Mouse (Mus musculus) heart, embryonic 15.5 days (tissue): ENCODE measurements around the gene Efemp2. TPM values are rescaled to one million over a fixed set of nuclear protein-coding genes. Genes with fewer than 3 reads are reported as not detected.

Source experiments
- ATAC-seq: fragments of 200-750 bp; cut with Nextera tagmentation; replicated peaks from 2 replicates; pipeline ENCODE4 v1.8.0; 2017; ENCODE audit warnings: low read depth, moderate TSS enrichment; ENCODE audit not compliant: insufficient number of reproducible peaks, insufficient read depth, low FRiP score
- H3K27ac ChIP-seq: fragments of 300-500 bp; sonication (generic); 2 replicates; pipeline ENCODE4 v1.5.1; 2015; ENCODE audit warnings: mild to moderate bottlenecking, inconsistent platforms
- H3K27me3 ChIP-seq: fragments of 300-500 bp; sonication (generic); 2 replicates; pipeline ENCODE4 v1.6.1; 2015; ENCODE audit warnings: inconsistent platforms
- H3K36me3 ChIP-seq: fragments of 300-500 bp; sonication (generic); 2 replicates; pipeline ENCODE4 v1.6.1; 2015; ENCODE audit warnings: mild to moderate bottlenecking, inconsistent platforms
- H3K4me1 ChIP-seq: fragments of 300-500 bp; sonication (generic); replicated peaks from 2 replicates; pipeline ENCODE4 v1.6.1; 2015; ENCODE audit warnings: inconsistent platforms
- H3K4me2 ChIP-seq: fragments of 300-500 bp; sonication (generic); 2 replicates; pipeline ENCODE4 v1.6.1; 2015; ENCODE audit warnings: inconsistent platforms, mild to moderate bottlenecking, moderate library complexity
- H3K4me3 ChIP-seq: fragments of 300-500 bp; sonication (generic); 2 replicates; pipeline ENCODE4 v1.5.1; 2015; ENCODE audit warnings: mild to moderate bottlenecking, inconsistent platforms
- H3K9ac ChIP-seq: fragments of 300-500 bp; sonication (generic); 2 replicates; pipeline ENCODE4 v1.6.1; 2015; ENCODE audit warnings: mild to moderate bottlenecking, inconsistent platforms
- H3K9me3 ChIP-seq: fragments of 300-500 bp; sonication (generic); replicated peaks from 2 replicates; pipeline ENCODE4 v1.6.1; 2016; ENCODE audit warnings: inconsistent platforms
- WGBS: fragments of 180-500 bp; shearing (Covaris S2); methylation state at CpG from one replicate; pipeline ENCODE4 v1.1.7; 2015; ENCODE audit warnings: mixed read lengths; 5-methylcytosine and 5-hydroxymethylcytosine counted together
- polyA plus RNA-seq: library from polyadenylated mRNA; unstranded; fragments of >200 nt; fragmentation: Nextera tagmentation; extraction: Ambion mirVana; gene quantifications from 2 replicates; pipeline ENCODE4 v1.2.1, GENCODE M21; 2015

The Efemp2 gene
- polyA plus RNA-seq, 1 experiment from 2014 or later, result 65.6 TPM

DNA sequence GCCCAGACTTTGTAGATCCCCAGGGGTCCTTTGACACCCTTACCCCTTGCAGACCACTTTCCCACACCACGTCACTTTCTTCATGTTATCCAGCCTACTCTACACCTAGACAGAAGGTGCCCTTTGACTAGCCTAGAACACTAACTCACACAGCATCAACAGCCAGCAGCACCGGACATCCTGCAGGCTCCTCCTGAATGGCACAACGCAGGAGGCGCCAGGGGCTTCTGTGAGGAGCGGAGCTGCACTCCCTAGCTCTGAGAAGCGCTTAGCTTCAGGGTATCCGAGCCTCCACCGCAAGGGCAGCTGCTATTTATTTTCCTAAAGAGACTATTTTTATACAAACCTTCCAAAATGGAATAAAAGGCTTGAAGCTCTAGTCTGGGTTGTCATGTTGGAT lies 18.2 kb upstream of the Efemp2 start:
- ATAC-seq, result no peak
- H3K4me3 ChIP-seq, result peak overlapping the region; percentile 64
- no peaks in the 10 kb centered on the region for H3K9me3 ChIP-seq
- peaks cover 36% of the 10 kb centered on the region for H3K4me1 ChIP-seq
- peak overlapping the region; percentile 88 for H3K27ac ChIP-seq
- WGBS, result 62% methylated on average over 8 of the region's 8 CpGs
- peaks cover 1% of the 10 kb centered on the region; the same call in 1 of the 2 replicates for H3K27me3 ChIP-seq
- peak overlapping the region; percentile 80; the same call in 1 of the 2 replicates for H3K9ac ChIP-seq
- no peaks in the 10 kb centered on the region for H3K36me3 ChIP-seq
- H3K4me2 ChIP-seq, result peak overlapping the region; percentile 94

GRCm38 (mm10) chr19:5456241-5456921 lies 17.4 kb upstream of the Efemp2 start:
- Histone ChIP-seq H3K9me3 (no peaks in the 10 kb centered on the region), H3K4me2 (peak overlapping the region; percentile 94), H3K4me1 (peaks cover 42% of the 10 kb centered on the region), H3K36me3 (no peaks in the 10 kb centered on the region), H3K4me3 (peak overlapping the region; percentile 64), H3K27ac (peak overlapping the region; percentile 88), H3K27me3 (no peaks in the 10 kb centered on the region), H3K9ac (peak overlapping the region; percentile 80)
- WGBS, result 3% methylated on average over 26 of the region's 26 CpGs
- ATAC-seq, result peak; percentile 12; the same call in 1 of the 2 replicates

DNA sequence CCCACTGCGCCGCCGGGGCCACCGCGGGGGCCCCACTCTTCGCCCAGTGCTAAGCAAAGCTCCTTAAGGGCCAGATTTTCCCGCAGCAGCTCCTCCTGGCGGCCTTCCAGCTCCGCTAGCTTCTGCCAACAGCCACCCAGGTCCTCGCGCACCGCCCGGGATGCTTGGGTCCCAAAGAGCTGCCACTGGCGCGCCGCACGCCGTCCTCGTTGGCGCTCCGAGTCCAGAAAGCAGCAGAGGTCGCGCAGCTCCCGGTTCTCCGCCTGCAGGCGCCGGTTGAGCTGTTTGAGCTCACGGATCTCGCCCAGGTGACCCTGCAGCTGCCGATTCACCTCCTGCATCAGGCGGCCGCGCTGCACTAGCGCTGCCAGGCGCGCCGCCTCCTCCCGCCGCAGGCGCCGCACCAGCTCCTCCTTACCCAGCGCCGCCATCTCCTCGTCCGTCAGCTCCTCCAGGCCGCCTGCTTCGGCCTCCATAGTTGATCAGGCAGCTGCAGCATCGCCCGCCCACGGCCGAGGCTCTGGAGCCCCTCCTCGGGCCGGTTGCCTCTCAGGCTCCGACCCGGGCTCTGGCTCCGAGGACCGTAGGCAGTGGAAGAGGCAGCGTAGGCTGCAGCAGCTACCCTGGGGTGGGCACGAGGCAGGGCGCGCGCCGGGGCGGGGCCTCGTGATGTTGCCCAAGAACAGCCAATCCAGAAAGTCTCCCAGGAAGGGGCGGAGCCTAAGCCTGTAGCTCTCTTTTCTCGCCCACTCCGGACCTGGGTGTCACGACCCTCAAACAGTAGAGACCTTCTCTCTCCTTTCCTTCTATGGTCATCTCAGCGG lies 16.6 kb upstream of the Efemp2 start:
- Histone ChIP-seq H3K36me3 (no peaks in the 10 kb centered on the region), H3K4me1 (peaks cover 47% of the 10 kb centered on the region), H3K27ac (peak overlapping the region; percentile 88), H3K4me3 (peak overlapping the region; percentile 64), H3K4me2 (peak overlapping the region; percentile 94), H3K9me3 (no peaks in the 10 kb centered on the region), H3K9ac (peak overlapping the region; percentile 80), H3K27me3 (no peaks in the 10 kb centered on the region)
- under 1% methylated on average over 70 of the region's 70 CpGs for WGBS
- ATAC-seq, result peak; percentile 89

DNA sequence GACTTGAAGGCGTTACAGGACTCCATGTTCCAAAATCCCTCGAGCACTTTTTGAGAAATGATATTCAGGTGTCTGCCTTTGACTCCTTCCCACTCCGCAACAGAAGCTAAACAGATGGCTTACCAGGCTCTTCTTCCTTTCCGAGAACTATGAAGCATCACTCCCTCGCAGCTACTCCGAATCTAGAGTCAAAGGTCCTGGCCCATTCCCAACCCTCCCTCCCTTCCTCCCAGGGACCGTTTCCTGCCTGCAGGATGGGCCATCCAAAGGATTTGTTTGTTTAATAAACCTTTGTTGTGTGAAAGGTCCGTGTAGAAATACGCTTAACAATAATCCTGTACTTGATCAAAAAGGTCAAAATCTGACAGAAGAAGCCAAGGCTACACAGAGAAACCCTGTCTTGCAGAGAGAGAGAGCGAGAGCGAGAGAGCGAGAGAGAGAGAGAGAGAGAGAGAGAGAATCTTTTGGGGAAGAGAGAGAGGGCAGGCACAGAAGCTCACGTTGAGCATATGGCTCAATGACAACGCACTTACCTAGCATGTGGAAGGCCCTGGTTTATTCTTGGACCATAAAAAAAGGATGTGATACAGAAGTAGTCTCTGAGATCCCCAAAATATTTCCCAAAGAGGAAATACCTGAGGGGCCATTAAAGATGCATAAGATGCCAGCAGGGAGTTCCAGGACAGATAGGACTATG lies 15.9 kb upstream of the Efemp2 start, which contains the start of gene Ccdc85b:
Ccdc85b (minus strand) TSS at position 149 of the 697 bp plus-strand sequence.
- peak within 1 kb of the TSS; percentile 64 for H3K4me3 ChIP-seq
- H3K9ac ChIP-seq, result peak within 1 kb of the TSS; percentile 80
- peak within 1 kb of the TSS; percentile 94 for H3K4me2 ChIP-seq
- peak within 1 kb of the TSS; percentile 88 for H3K27ac ChIP-seq
- ATAC-seq, result no peak
- H3K36me3 ChIP-seq, result peaks cover 5% of the 10 kb centered on the region
- 16% methylated on average over 14 of the region's 14 CpGs for WGBS
- peaks cover 47% of the 10 kb centered on the region for H3K4me1 ChIP-seq
- H3K27me3 ChIP-seq, result no peaks in the 10 kb centered on the region
- H3K9me3 ChIP-seq, result no peaks in the 10 kb centered on the region

DNA sequence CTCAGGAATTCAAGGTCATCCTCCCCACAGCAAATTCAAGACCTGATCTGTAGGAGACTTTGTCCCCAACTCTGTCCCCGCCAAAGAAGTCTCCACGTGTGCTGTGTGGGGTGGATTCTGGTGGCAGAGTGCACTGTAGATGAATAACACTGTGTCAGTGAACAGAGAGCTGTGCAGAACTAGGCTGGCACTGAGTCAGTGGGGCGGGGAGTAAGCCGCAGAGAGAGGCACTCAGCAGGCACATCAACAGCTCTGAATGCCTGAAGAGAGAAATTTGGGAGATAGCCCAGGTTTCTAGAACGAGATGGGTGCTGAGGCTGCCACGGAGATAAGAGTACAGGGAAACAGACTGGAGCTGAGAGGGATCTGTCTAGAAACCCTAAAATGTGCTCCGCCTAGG lies 14.7 kb upstream of the Efemp2 start:
- no peak overlapping the region for H3K4me2 ChIP-seq
- H3K9me3 ChIP-seq, result no peaks in the 10 kb centered on the region
- no peak overlapping the region for H3K4me3 ChIP-seq
- H3K27me3 ChIP-seq, result no peaks in the 10 kb centered on the region
- no peak for ATAC-seq
- H3K4me1 ChIP-seq, result peaks cover 53% of the 10 kb centered on the region
- H3K9ac ChIP-seq, result no peak overlapping the region
- no peak overlapping the region for H3K27ac ChIP-seq
- peaks cover 11% of the 10 kb centered on the region for H3K36me3 ChIP-seq
- 58% methylated on average over 7 of the region's 7 CpGs for WGBS

GRCm38 (mm10) chr19:5459896-5460295 lies 13.9 kb upstream of the Efemp2 start:
- peaks cover 13% of the 10 kb centered on the region for H3K36me3 ChIP-seq
- H3K27ac ChIP-seq, result peak overlapping the region; percentile 81
- 22% methylated on average over 3 of the region's 3 CpGs for WGBS
- peak overlapping the region; percentile 77 for H3K4me3 ChIP-seq
- no peaks in the 10 kb centered on the region for H3K9me3 ChIP-seq
- no peak for ATAC-seq
- peak overlapping the region; percentile 79 for H3K9ac ChIP-seq
- peak overlapping the region; percentile 76 for H3K4me2 ChIP-seq
- peaks cover 56% of the 10 kb centered on the region for H3K4me1 ChIP-seq
- no peaks in the 10 kb centered on the region for H3K27me3 ChIP-seq

GRCm38 (mm10) chr19:5460465-5460911 lies 13.3 kb upstream of the Efemp2 start, which contains the start of gene Fibp:
Fibp (plus strand) TSS chr19:5460615.
- Histone ChIP-seq H3K9me3 (no peaks in the 10 kb centered on the region), H3K4me3 (peak within 1 kb of the TSS; percentile 77), H3K4me2 (peak within 1 kb of the TSS; percentile 76), H3K36me3 (peaks cover 19% of the 10 kb centered on the region), H3K27ac (peak within 1 kb of the TSS; percentile 81), H3K4me1 (peaks cover 50% of the 10 kb centered on the region), H3K9ac (peak within 1 kb of the TSS; percentile 79), H3K27me3 (no peaks in the 10 kb centered on the region)
- under 1% methylated on average over 32 of the region's 32 CpGs for WGBS
- peak; percentile 51 for ATAC-seq

DNA sequence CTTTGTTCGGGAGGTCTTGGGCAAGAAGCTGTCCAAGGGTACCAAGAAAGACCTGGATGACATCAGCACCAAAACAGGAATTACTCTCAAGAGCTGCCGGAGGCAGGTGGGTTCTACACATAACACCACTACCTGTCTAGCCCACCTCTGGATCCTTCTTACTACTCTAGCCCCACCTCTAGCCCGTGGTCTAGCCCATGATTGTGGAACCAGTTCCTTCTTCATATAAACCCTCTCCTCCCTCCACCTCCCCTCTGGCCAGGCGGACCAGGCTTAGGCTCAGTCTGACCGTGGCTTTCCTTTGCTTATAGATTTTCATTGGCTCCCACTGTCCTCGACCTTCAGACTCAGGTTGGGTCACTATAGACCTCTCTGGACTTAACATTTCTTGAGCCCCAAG lies 12.3 kb upstream of the Efemp2 start:
- Histone ChIP-seq H3K27me3 (no peaks in the 10 kb centered on the region), H3K9me3 (no peaks in the 10 kb centered on the region), H3K36me3 (peaks cover 28% of the 10 kb centered on the region), H3K4me1 (peaks cover 41% of the 10 kb centered on the region), H3K27ac (no peak overlapping the region), H3K4me3 (peak overlapping the region; percentile 77), H3K9ac (no peak overlapping the region; the same call in 1 of the 2 replicates), H3K4me2 (peak overlapping the region; percentile 76)
- ATAC-seq, result no peak
- 84% methylated on average over 6 of the region's 6 CpGs for WGBS

GRCm38 (mm10) chr19:5463212-5463611 lies 10.5 kb upstream of the Efemp2 start:
- Histone ChIP-seq H3K4me2 (no peak overlapping the region), H3K27me3 (no peaks in the 10 kb centered on the region), H3K9me3 (no peaks in the 10 kb centered on the region), H3K36me3 (peaks cover 41% of the 10 kb centered on the region), H3K27ac (no peak overlapping the region), H3K4me3 (no peak overlapping the region), H3K4me1 (peaks cover 31% of the 10 kb centered on the region), H3K9ac (no peak overlapping the region)
- 85% methylated on average over 9 of the region's 9 CpGs for WGBS
- ATAC-seq, result no peak

- Histone ChIP-seq H3K27ac (peak overlapping the region; percentile 82), H3K27me3 (no peaks in the 10 kb centered on the region), H3K4me3 (peak overlapping the region; percentile 36), H3K9ac (peak overlapping the region; percentile 48), H3K36me3 (peaks cover 41% of the 10 kb centered on the region), H3K9me3 (no peaks in the 10 kb centered on the region), H3K4me1 (peaks cover 30% of the 10 kb centered on the region), H3K4me2 (peak overlapping the region; percentile 54)
- ATAC-seq, result peak; percentile 51; the same call in 1 of the 2 replicates
- WGBS, result 35% methylated on average over 15 of the region's 15 CpGs
Measured at GRCm38 (mm10) chr19:5463791-5464562, 9.8 kb upstream of the Efemp2 start.
